Mouse (Mus musculus) layer of hippocampus, postnatal 14 days (tissue): ENCODE data around the gene Elmsan1. TPM values are rescaled to one million over a fixed set of nuclear protein-coding genes. Genes with fewer than 3 reads are reported as not detected.
A peak's percentile ranks its signal among the peaks of the same experiment; 100 is the strongest.

Experiments used
- DNase-seq, 2 experiments: peaks; one replicate each; pipeline ENCODE4 v3.0.0; 2021 to 2022; ENCODE audit warnings: low spot score in 2 of 2, mixed read lengths in 1 of 2
- total RNA-seq, 2 experiments: library from RNA; stranded (reverse); gene quantifications; 2 replicates each; pipeline ENCODE4 v1.2.3; 2021

The Elmsan1 gene
- total RNA-seq, 2 experiments from 2014 or later, result 17.0 to 18.1 TPM

- no peak for DNase-seq
Observed at GRCm38 (mm10) chr12:84194400-84195109, 24.1 kb downstream of the Elmsan1 start.

DNA sequence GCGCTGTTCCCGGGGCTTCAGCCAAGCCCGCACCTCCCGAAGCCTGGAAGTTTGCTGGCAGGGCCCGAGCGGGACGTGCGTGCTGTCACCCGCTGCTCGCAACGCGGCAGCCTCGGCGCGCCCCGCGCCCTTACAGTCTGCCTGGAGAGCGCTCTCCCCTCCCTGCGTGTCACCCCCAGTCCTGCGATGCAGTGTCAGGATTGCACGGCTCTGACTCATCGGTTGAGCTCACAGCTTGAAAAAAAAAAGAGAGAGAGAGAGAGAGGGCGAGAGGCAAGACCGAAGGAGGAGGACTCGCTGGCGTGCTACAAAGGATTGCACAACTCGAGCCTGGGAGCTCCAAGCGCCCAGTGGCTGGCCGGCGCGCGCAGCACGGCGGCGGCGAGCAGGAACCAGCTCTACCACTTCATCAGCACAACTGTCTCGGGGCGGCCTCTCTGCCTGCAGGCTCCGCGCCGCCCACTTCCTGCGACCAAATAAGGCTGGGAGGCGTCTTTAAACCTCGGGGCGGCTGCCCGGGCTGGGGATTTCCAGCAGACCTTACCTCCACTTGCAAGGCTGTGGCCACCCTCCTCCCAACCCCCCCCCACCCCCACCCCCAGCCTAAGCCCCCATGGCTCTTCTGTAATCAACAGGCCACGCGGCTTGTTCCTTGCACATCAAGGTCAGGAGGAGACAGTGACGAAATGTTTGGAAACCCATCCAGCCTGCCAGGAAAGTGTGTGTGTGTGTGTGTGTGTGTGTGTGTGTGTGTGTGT lies 24.9 kb downstream of the Elmsan1 start:
- DNase-seq, result peak; percentile 86 to 92

GRCm38 (mm10) chr12:84192741-84193641 lies 25.7 kb downstream of the Elmsan1 start:
- peak in 1 of 2 experiments; percentile 65 for DNase-seq

DNA sequence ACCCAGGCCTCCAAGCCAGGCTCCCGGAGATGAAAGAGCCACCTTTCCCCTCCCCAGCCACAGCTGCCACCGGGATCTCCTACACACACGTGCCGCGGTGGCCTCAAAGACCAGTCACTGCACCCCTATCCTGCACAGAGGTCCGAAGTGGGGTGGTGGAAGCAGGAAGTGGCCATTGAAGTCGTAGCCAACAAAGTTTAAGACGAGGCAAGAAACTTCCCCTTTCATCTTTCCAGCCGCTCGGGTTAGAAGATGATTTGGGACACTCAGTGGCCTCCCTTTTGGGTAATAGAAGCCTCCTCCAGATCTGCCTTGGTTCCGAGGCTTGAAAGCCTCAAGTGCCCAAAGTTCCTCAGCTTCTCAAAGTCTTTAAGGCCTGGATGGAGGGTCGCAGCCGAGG lies 26.4 kb downstream of the Elmsan1 start:
- no peak for DNase-seq

DNA sequence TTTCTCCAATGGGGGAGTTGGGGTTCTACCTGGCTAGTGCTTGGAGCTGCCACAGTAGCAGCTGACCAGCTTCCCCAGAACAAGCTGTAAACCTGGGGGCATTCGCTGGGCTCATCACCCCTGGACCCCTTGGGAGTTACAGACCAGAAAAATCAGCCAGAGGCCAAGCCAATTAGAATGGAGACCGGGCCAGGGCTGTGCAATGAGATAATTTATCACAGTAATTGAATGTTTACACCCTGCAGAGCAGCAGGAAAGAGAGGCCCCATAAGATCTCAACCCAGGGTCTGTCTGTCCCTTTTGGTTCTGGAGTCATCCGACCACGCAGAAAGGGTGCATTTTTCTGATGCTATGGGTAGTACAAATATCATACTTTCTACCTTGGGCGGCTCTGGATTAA lies 26.9 kb downstream of the Elmsan1 start:
- DNase-seq, result no peak

- no peak for DNase-seq
Observed at GRCm38 (mm10) chr12:84191190-84191589, 27.5 kb downstream of the Elmsan1 start.

GRCm38 (mm10) chr12:84190151-84190820 lies 28.4 kb downstream of the Elmsan1 start:
- no peak for DNase-seq

GRCm38 (mm10) chr12:84188881-84189444 lies 29.7 kb downstream of the Elmsan1 start:
- no peak for DNase-seq

- DNase-seq, result peak; percentile 43 to 46
Observed at GRCm38 (mm10) chr12:84187752-84188601, 30.7 kb downstream of the Elmsan1 start.

DNA sequence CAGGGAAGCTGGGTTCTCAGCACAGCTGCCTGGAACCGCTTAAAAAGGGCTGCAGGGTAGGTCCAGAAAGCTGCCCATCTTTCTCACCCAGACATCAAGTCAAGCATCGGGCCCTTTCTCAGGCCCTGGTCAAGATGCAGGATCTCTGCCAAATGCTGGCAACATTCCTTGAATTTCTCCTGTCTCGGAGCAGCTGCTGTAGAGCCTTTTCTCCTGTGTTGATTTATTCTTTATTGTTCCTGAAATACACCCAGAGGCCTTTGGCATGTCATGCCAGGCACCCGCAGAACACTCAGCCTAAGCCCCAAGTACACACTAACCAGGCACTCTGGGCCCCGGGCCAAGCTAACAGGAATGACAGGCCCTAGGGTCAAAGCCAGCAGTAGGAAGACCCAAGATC lies 31.7 kb downstream of the Elmsan1 start:
- peak in 1 of 2 experiments; percentile 59 for DNase-seq

- DNase-seq, result no peak
Observed at GRCm38 (mm10) chr12:84186536-84186935, 32.1 kb downstream of the Elmsan1 start.

DNA sequence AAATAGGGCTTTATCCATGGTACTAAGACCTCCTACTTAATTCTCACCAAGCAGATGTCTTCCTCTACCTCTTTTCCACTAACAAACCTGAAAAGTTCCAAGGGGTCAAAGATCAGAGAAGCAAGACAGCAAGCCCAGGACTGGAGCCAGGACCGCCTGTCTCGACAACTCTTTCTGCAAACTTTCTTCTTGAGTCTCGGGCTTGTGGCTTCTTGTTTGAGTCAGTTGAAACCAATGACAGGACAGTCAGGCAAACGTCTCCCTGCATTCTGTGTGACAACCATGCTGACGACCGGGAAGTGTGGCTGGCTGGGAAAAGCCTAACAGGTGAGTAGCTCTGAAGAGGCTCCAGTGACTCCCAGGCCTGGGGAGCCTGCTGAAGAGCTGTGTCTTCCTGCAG lies 33.1 kb downstream of the Elmsan1 start:
- no peak for DNase-seq

GRCm38 (mm10) chr12:84184979-84185378 lies 33.7 kb downstream of the Elmsan1 start:
- DNase-seq, result no peak

DNA sequence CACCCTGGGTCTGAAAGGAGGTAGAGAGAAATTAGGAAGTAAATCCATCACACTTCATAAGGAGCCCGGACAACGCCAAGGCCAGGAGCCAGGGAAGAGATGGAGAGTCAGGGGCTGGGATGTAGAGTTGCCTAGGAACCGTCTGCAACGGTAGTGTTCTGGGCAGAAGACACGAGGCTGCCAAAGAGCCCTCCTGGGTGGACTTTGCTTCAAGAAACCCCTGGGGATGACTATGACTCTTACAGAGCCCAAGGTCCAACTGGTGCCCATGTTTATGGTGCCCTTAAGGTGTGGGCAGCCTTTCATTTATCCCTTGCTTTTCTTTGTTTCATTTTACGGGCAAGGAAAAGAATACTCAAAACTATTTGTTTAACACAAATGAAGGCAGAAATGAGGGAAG lies 36.7 kb downstream of the Elmsan1 start:
- DNase-seq, result no peak

- DNase-seq, result peak; percentile 43 to 53
Observed at GRCm38 (mm10) chr12:84180701-84181435, 37.8 kb downstream of the Elmsan1 start.

DNA sequence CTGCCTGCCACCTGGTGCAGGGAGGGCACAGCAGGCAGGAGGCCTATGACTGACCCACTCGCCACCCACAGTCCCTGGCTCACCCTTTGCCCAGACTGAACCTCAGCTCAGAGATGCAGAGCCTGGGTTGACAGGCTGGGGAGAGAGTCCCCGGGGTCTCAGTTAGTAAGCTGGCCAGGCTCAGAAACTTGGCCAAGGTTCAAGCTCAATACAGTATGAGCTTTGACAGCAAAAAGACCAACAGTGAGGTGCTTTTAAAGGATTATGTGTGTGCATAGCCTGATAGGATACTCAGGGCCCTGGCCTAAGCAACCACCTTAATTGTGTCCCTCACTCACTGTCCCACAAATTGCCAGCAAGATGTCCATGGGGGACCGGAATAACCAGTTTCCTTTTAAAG lies 38.6 kb downstream of the Elmsan1 start:
- DNase-seq, result no peak

- no peak for DNase-seq
Observed at GRCm38 (mm10) chr12:84178652-84179445, 39.8 kb downstream of the Elmsan1 start.

DNA sequence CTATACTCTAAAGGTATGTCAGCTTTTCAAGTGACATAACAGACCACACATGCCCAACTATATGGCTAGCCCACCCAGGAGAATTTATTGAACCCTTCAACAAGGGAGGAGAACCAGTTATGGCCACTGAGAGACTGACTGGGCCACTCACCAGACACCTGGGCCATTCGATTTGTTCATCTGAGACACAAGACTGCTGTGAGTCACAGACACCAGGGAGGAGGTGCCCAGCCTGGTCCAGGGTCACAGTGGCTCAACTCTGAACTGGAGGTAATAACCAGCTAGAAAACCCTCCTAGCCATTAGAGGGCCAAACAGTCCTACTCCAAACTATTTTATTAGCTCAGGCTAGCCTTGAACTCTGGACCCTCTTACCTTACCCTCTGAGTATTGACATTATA lies 40.6 kb downstream of the Elmsan1 start:
- no peak for DNase-seq
